Mouse (Mus musculus) cerebellum, adult 2 months (tissue): ENCODE measurements around the gene Pgm5. TPM values are rescaled to one million over a fixed set of nuclear protein-coding genes. Genes with fewer than 3 reads are reported as not detected.
"Not testable (repeated sequence)": the region's sequence is repeated elsewhere in the genome, so short reads cannot be mapped to it uniquely, and the experiment has no call there.

Source experiments
- DNase-seq, 2 experiments: peaks; one replicate each; pipeline ENCODE4 v3.0.0; 2021
- H3K27ac ChIP-seq: fragments of 200-500 bp; 2 replicates; pipeline ENCODE4 v1.5.1; 2012; ENCODE audit warnings: low read length, control low read depth, inconsistent platforms; ENCODE audit not compliant: insufficient read depth
- H3K27me3 ChIP-seq: fragments of 200-500 bp; 2 replicates; pipeline ENCODE4 v1.6.1; 2012; ENCODE audit warnings: inconsistent platforms, mild to moderate bottlenecking, low read length, moderate library complexity; ENCODE audit not compliant: control insufficient read depth, insufficient read depth
- H3K4me1 ChIP-seq: fragments of 200-500 bp; 2 replicates; pipeline ENCODE4 v1.6.1; 2011; ENCODE audit warnings: low read length; ENCODE audit not compliant: control insufficient read depth, insufficient read depth
- H3K4me3 ChIP-seq: fragments of 200-500 bp; replicated peaks from 2 replicates; pipeline ENCODE3; 2011; ENCODE audit warnings: mild to moderate bottlenecking, low read depth, low read length, control low read depth; ENCODE audit not compliant: insufficient read depth
- CTCF ChIP-seq: fragments of 200-500 bp; IDR thresholded peaks from 2 replicates; pipeline ENCODE4 v1.5.1; 2011; ENCODE audit warnings: low read depth, mild to moderate bottlenecking, control low read depth, low read length, moderate library complexity, borderline replicate concordance; ENCODE audit not compliant: insufficient read depth
- POLR2A ChIP-seq: fragments of 200-500 bp; IDR thresholded peaks from 2 replicates; pipeline ENCODE4 v1.6.1; 2011; ENCODE audit warnings: low read length, control low read depth, borderline replicate concordance; ENCODE audit not compliant: insufficient read depth
- WGBS: fragments of 180-500 bp; shearing (Covaris S2); methylation state at CpG from one replicate; pipeline ENCODE4 v1.1.7; 2018; 5-methylcytosine and 5-hydroxymethylcytosine counted together
- polyA plus RNA-seq: library from polyadenylated mRNA; depleted of rRNA; stranded (reverse); fragments of >200 nt; gene quantifications from 2 replicates; pipeline ENCODE4 v1.2.3, GENCODE M21; 2012

The Pgm5 gene
- polyA plus RNA-seq, 1 experiment, result 3.8 TPM

GRCm38 (mm10) chr19:24885504-24885903 lies 23.8 kb upstream of the Pgm5 start:
- DNase-seq, result peak; percentile 29 to 35
- 9% methylated on average over 5 of the region's 5 CpGs for WGBS
- H3K4me1 ChIP-seq, result no peaks in the 10 kb centered on the region
- TF ChIP-seq POLR2A, result no peak
- peak; percentile 79 for TF ChIP-seq CTCF
- no peaks in the 10 kb centered on the region for H3K27me3 ChIP-seq
- no peak overlapping the region for H3K27ac ChIP-seq
- H3K4me3 ChIP-seq, result no peak overlapping the region

- Histone ChIP-seq H3K27ac (no peak overlapping the region), H3K27me3 (no peaks in the 10 kb centered on the region), H3K4me1 (no peaks in the 10 kb centered on the region), H3K4me3 (no peak overlapping the region)
- DNase-seq, result no peak
- 50% methylated on average over 4 of the region's 4 CpGs for WGBS
- TF ChIP-seq CTCF (no peak), POLR2A (no peak)
These were observed 19.6 kb upstream of the Pgm5 start for GRCm38 (mm10) chr19:24881237-24881636.

GRCm38 (mm10) chr19:24875129-24875870 lies 13.6 kb upstream of the Pgm5 start, which contains the start of gene Gm10053:
TSS of gene Gm10053 (plus strand) at chr19:24875686.
- WGBS, result 90% methylated on average over 23 of the region's 26 CpGs
- not testable (repeated sequence) for DNase-seq

GRCm38 (mm10) chr19:24873873-24874272 lies 12.2 kb upstream of the Pgm5 start:
- no peak overlapping the region for H3K27ac ChIP-seq
- no peak for TF ChIP-seq POLR2A
- no peak for TF ChIP-seq CTCF
- no peak for DNase-seq

More at GRCm38 (mm10) chr19:24875129-24875870, 13.6 kb upstream of the Pgm5 start, which contains the start of gene Gm10053:
- not testable (repeated sequence) for H3K27ac ChIP-seq, H3K4me3 ChIP-seq, H3K27me3 ChIP-seq, H3K4me1 ChIP-seq

DNA sequence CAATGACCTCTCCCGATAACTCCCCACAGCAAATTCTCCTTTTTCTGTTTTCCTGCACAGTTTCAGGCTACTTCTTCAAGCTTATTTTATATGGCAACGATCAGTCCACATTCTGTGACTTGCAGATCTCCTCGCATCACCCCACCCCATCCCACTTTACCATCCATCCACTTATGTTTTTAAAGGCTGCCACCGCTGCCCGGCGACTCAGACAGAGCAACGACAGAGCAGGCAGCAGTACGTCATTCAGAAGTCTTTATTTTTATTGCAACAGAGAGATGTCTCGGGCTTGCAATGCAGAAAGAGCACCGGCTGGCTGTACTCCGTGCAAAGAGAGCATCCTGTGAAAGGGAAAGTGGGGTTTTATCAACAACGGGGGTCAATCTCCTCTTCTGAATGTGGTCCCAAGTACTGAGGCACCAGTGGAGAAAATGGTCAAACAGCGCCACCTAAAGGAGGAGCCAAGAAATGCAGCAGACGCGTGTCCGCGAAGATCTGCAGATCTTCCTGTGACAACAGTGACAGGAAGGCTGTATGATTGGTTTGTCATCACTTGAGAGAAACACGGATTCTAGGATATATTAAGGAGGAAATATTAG lies 9.5 kb upstream of the Pgm5 start:
- TF ChIP-seq POLR2A, result no peak
- peak; percentile 84 for TF ChIP-seq CTCF
- 14% methylated on average over 18 of the region's 18 CpGs for WGBS
- Histone ChIP-seq H3K4me3 (peak overlapping the region; percentile 62), H3K4me1 (peaks cover 5% of the 10 kb centered on the region), H3K27ac (no peak overlapping the region), H3K27me3 (no peaks in the 10 kb centered on the region; the same call in 1 of the 2 replicates)
- peak; percentile 27 to 53 for DNase-seq

More at GRCm38 (mm10) chr19:24873873-24874272, 12.2 kb upstream of the Pgm5 start:
- H3K4me1 ChIP-seq, result peaks cover 5% of the 10 kb centered on the region
- 24% methylated on average over 2 of the region's 2 CpGs for WGBS
- H3K27me3 ChIP-seq, result no peaks in the 10 kb centered on the region; the same call in 1 of the 2 replicates
- H3K4me3 ChIP-seq, result no peak overlapping the region

DNA sequence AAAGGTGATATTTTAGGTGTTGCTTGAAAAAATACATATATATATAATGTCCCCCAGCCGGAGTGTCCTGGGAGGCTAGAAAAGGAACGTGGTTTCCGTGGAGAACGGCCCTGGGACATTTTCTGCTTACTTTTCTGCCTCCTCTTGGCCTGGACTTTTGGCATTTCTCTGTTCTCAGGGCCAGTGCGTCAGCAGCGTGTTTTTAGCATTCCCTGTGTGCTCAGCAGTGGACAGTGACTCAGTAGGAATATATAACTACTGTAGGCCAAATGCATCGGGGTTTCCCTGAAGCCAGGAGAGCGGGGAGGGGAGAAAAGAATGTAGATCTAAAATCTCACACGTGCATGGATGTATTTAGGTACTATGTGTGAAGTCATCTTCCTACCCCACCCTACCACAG lies 3.8 kb upstream of the Pgm5 start:
- Histone ChIP-seq H3K4me1 (no peaks in the 10 kb centered on the region), H3K4me3 (no peak overlapping the region), H3K27ac (no peak overlapping the region), H3K27me3 (no peaks in the 10 kb centered on the region; the same call in 1 of the 2 replicates)
- TF ChIP-seq POLR2A (no peak), CTCF (no peak)
- WGBS, result 82% methylated on average over 9 of the region's 9 CpGs
- DNase-seq, result no peak

DNA sequence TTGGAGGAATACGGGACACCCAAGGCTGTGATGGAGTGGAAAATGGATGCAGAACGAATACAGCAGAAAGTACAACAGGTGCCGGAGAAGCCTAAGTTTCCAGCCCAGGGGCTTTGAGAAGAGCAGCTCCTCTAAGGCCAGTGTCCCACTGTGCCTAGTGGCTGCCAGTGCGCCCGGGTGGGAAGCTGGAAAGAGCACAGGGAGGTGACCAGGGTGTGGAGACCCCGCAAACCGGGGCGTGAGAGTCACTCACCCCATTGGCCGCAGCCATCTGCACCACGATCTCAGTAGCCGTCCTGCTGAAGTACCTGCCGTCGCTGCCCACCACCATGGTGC lies 411 bp downstream of the Pgm5 start:
- Histone ChIP-seq H3K4me1 (no peaks in the 10 kb centered on the region), H3K27ac (no peak overlapping the region), H3K4me3 (no peak overlapping the region), H3K27me3 (no peaks in the 10 kb centered on the region; the same call in 1 of the 2 replicates)
- DNase-seq, result no peak
- WGBS, result 4% methylated on average over 13 of the region's 13 CpGs
- TF ChIP-seq CTCF, result no peak
- no peak for TF ChIP-seq POLR2A
